Mouse (Mus musculus) T-cell, adult 66 days (primary cell): Measurements from ENCODE around the gene Tcf7. TPM values are rescaled to one million over a fixed set of nuclear protein-coding genes. Genes with fewer than 3 reads are reported as not detected.

Experiments used
- total RNA-seq, 2 experiments: library from RNA; stranded (reverse); gene quantifications; 3 replicates in 1 of 2; 4 replicates in 1 of 2; pipeline ENCODE4 v1.2.4; 2023

The Tcf7 gene
- 1,000 to 10,000 TPM; 1,122 to 1,280 TPM for total RNA-seq

DNA sequence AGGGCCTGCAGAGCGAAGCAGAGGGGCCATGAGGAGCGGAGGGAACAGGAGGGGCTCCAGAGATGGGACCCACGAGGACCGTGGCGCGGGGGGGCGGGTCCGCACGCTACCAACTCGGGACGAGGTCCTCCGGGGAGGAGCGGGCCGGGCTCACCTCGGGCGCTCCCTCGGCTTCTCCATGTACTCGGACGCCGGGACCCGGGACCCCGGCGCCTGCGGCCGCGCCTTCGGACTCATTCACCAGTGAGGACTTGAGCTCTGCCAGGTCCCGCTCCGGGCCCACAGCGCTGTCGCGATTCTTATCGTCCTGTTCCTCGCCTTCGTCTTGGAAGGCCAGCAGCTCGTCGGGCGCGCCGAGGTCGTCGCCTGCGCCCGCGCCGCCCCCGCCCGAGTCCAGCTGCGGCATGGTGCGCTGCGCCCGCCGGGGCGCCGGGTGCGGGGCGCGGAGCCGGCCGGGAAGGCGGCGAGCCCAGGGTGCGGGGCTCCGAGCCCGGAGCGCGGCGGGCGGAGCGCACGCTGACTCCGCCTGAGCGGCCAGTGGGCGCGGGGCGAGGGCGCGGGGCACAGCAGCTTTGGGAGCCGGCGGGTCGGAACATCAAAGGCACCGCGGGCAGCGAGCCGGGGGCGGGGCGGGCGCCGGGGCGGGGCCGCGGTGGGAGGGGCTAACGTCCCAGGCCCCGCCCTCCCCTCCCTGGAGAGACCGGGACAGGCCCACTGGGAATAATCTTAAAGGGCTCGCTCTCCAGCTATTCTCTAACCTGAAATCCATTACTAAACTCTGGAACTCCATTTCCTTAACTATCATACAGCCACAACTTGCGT lies at the start of gene Tcf7:
Tcf7 (minus strand) TSS at position 241 of the 822 bp plus-strand sequence.

GRCm38 (mm10) chr11:52231606-52232541 lies 50.9 kb downstream of the Tcf7 start, which contains the start of gene Skp1a:
Skp1a (plus strand) TSS chr11:52231995.

DNA sequence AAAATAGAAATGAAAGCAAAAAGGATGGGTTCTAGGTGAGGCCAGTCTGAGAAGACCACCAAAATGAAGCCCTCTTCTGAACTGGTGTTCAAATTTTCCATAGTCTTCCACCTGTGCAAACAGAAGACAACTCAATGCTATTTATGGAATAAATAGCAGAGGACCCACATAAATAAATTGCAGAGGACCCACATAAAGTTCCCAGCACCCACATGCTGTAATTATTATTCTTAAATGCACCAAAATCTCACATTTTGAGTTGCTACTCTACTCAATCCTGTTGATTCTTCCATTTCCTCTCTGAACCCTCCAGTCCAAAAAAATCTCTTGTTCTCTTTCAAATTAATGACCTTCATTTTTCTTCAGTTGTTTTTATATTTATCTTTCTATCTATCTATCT lies 68.9 kb downstream of the Tcf7 start, which contains the start of gene Olfr1371:
Olfr1371 (minus strand) TSS at position 101 of the 400 bp plus-strand sequence.

Other genes starting within 250 kb of the Tcf7 start
- 100 to 1,000 TPM; 114 to 124 TPM for gene Ppp2ca, start 184.3 kb downstream of the Tcf7 start, total RNA-seq
- not detected for gene Olfr1373, start 137.5 kb downstream of the Tcf7 start, total RNA-seq
- gene Olfr1371, start 69.0 kb downstream of the Tcf7 start, total RNA-seq: 1 to 10 TPM in 1 of 2 experiments, not detected in 1; 1.1 TPM
- 100 to 1,000 TPM; 150 to 180 TPM for gene Skp1a, start 51.0 kb downstream of the Tcf7 start, total RNA-seq
- gene Vdac1, start 77.8 kb upstream of the Tcf7 start, total RNA-seq: 10 to 100 TPM; 56.1 to 60.5 TPM
- gene 9530068E07Rik, start 113.4 kb upstream of the Tcf7 start, total RNA-seq: 10 to 100 TPM; 35.2 to 47.3 TPM